Mouse (Mus musculus): ENCODE data around the gene Cryba2. TPM values are rescaled to one million over a fixed set of nuclear protein-coding genes. Genes with fewer than 3 reads are reported as not detected.

Cryba2 gene
- polyA plus RNA-seq, 1 experiment = 1.4 TPM

DNA sequence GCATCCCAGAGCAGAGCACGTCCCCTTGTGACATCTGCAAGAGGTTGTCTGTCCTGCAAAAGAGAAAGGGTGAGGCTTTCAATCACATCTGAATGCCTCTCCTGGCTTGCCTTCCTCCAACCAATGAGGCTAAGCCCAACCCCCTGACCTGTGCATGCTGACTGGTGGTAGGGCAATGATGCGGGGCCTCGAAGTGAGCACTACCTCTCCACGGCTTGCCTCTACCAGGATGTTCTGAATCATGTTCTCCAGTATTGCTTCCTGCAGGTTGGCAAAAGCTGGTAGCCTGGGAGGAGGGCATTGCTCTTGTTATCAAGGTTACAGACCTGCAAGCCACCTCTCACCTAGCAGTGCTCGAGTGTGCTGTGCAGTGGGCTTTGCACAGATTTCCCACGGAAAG is 9.2 kb upstream of the Cryba2 start:
- H3K4me1 ChIP-seq (ENCODE audit: control insufficient read depth, insufficient read depth, low read length) = no peaks in the 10 kb centered on the region
- no peak overlapping the region for H3K27ac ChIP-seq (ENCODE audit: insufficient read depth, low read length)
- no peak overlapping the region for H3K4me3 ChIP-seq (ENCODE audit: insufficient read depth, low read length)
- TF ChIP-seq POLR2A (IDR thresholded peaks at IDR 0.05; ENCODE audit: extremely low read depth, insufficient read depth, low read length) (no peak), CTCF (IDR thresholded peaks at IDR 0.05; ENCODE audit: extremely low read depth, insufficient read depth, low read length) (no peak)

DNA sequence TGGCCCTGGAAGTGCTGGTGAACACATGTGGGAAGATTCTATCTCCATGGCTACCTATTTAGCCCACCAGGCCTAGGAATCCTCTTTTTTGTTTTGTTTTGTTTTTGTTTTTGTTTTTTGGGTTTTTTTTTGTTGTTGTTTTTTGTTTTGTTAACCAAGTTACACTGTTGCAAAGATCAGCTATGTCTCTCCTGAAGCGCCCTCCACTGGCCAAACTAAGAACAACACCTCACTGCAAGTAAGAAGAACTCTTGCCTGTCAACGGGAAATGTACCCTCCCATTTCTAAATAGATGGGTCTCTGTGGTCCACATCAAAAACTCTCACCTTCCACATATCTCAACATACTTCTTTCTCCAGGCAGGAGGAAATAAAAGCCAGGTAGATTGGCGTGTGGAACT is 8.7 kb upstream of the Cryba2 start:
- H3K4me3 ChIP-seq (ENCODE audit: insufficient read depth, low read length) = no peak overlapping the region
- H3K27ac ChIP-seq (ENCODE audit: insufficient read depth, low read length) = no peak overlapping the region
- TF ChIP-seq CTCF (IDR thresholded peaks at IDR 0.05; ENCODE audit: extremely low read depth, insufficient read depth, low read length) = peak; percentile 52
- no peak for TF ChIP-seq POLR2A (IDR thresholded peaks at IDR 0.05; ENCODE audit: extremely low read depth, insufficient read depth, low read length)
- H3K4me1 ChIP-seq (ENCODE audit: control insufficient read depth, insufficient read depth, low read length) = no peaks in the 10 kb centered on the region

- TF ChIP-seq CTCF (IDR thresholded peaks at IDR 0.05; ENCODE audit: extremely low read depth, insufficient read depth, low read length) (no peak), POLR2A (IDR thresholded peaks at IDR 0.05; ENCODE audit: extremely low read depth, insufficient read depth, low read length) (no peak)
- no peak overlapping the region for H3K4me3 ChIP-seq (ENCODE audit: insufficient read depth, low read length)
- H3K27ac ChIP-seq (ENCODE audit: insufficient read depth, low read length) = no peak overlapping the region
- no peaks in the 10 kb centered on the region for H3K4me1 ChIP-seq (ENCODE audit: control insufficient read depth, insufficient read depth, low read length)
Measured at GRCm38 (mm10) chr1:74900341-74901285, 7.7 kb upstream of the Cryba2 start.

DNA sequence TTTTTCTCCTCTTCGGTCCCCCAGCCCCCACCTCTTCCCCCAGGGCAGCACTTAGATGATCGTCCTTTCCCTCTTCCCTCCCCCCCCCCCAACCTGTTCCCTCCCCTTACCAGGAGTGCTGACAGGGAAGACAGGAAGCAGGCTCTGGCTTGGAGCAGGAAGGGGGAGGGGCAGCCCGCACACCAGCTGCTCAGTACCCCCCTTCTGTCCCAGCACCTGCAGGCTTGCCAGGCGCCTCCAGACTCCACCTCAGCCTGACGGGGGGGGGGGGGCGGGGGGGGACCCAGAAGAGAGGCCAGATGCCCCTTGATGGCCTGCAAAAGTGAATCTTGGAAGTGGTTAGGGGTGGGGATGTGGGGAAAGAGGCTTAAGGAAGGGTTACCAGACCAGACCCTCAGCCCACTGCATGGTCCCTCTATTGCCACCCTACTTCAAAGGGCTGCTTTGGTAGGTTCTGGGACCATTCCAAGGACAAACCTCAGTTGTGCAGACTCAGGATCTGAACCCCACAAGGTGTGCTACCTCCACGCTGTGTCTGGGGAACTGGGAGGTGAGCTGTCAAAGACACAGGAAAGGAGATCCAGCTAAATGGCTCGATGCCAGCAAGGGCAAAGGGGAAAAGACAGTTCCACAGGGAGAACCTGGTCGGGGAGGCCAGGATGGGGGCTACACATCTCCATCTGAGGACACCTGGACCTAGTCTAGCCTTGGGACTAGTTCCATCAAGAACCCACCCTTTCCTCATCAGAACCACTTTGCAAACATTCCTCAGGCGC is 5.9 kb upstream of the Cryba2 start:
- TF ChIP-seq POLR2A (IDR thresholded peaks at IDR 0.05; ENCODE audit: extremely low read depth, insufficient read depth, low read length) (no peak), CTCF (IDR thresholded peaks at IDR 0.05; ENCODE audit: extremely low read depth, insufficient read depth, low read length) (no peak)
- Histone ChIP-seq H3K4me3 (ENCODE audit: insufficient read depth, low read length) (no peak overlapping the region), H3K27ac (ENCODE audit: insufficient read depth, low read length) (no peak overlapping the region), H3K4me1 (ENCODE audit: control insufficient read depth, insufficient read depth, low read length) (peaks cover 2% of the 10 kb centered on the region; the same call in 1 of the 2 replicates)

DNA sequence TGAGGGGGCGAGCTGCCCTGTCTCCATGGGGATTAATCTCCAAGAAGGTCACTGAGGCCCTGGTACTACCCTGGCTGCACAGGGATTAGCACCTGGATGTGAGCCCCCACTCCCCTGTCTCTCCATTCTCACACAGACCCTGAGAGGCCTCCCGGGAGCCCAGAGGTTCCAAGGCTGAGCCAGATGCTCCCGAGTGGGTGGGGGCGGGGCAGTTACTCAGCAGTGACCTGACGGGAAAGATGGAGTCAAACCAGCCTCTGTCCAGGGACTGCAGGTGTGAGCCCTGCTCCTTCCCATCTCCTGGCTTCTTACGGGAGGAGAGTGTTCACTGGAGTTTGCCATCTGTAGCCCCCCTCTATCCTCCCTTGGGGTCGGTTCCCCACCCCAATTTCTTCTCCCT is 5.0 kb upstream of the Cryba2 start:
- H3K27ac ChIP-seq (ENCODE audit: insufficient read depth, low read length) = no peak overlapping the region
- peaks cover 2% of the 10 kb centered on the region; the same call in 1 of the 2 replicates for H3K4me1 ChIP-seq (ENCODE audit: control insufficient read depth, insufficient read depth, low read length)

DNA sequence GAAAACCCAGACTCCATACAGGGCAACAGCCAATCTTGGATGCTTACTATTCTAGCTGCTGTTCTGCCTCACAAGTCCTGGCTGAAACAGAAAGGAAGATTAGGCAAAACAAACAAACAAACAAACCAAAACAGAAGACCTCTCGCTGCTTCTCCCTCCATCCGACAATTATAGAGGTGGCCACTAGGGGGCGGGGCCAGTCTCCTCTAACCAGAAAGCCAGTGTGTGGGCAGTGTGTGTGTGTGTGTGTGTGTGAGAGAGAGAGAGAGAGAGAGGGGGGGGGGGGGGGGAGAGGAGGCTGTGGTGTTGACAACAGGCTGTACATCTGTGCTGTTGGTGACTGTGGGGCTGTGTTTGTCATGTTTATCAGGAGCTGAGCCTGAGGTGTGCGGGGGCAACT is 2.0 kb upstream of the Cryba2 start:
- Histone ChIP-seq H3K4me1 (ENCODE audit: control insufficient read depth, insufficient read depth, low read length) (peaks cover 2% of the 10 kb centered on the region; the same call in 1 of the 2 replicates), H3K4me3 (ENCODE audit: insufficient read depth, low read length) (no peak overlapping the region), H3K27ac (ENCODE audit: insufficient read depth, low read length) (no peak overlapping the region)
- TF ChIP-seq POLR2A (IDR thresholded peaks at IDR 0.05; ENCODE audit: extremely low read depth, insufficient read depth, low read length) (no peak), CTCF (IDR thresholded peaks at IDR 0.05; ENCODE audit: extremely low read depth, insufficient read depth, low read length) (peak; percentile 48)

More for the DNA sequence above, 5.0 kb upstream of the Cryba2 start:
- no peak overlapping the region for H3K4me3 ChIP-seq (ENCODE audit: insufficient read depth, low read length)
- TF ChIP-seq CTCF (IDR thresholded peaks at IDR 0.05; ENCODE audit: extremely low read depth, insufficient read depth, low read length) = no peak
- TF ChIP-seq POLR2A (IDR thresholded peaks at IDR 0.05; ENCODE audit: extremely low read depth, insufficient read depth, low read length) = no peak

GRCm38 (mm10) chr1:74892351-74893133 is 401 bp downstream of the Cryba2 start:
- TF ChIP-seq CTCF (IDR thresholded peaks at IDR 0.05; ENCODE audit: extremely low read depth, insufficient read depth, low read length) = no peak
- TF ChIP-seq POLR2A (IDR thresholded peaks at IDR 0.05; ENCODE audit: extremely low read depth, insufficient read depth, low read length) = no peak
- peaks cover 2% of the 10 kb centered on the region; the same call in 1 of the 2 replicates for H3K4me1 ChIP-seq (ENCODE audit: control insufficient read depth, insufficient read depth, low read length)
- H3K27ac ChIP-seq (ENCODE audit: insufficient read depth, low read length) = no peak overlapping the region
- no peak overlapping the region for H3K4me3 ChIP-seq (ENCODE audit: insufficient read depth, low read length)

GRCm38 (mm10) chr1:74891513-74891912 is 1.4 kb downstream of the Cryba2 start:
- no peak overlapping the region for H3K4me3 ChIP-seq (ENCODE audit: insufficient read depth, low read length)
- no peak for TF ChIP-seq POLR2A (IDR thresholded peaks at IDR 0.05; ENCODE audit: extremely low read depth, insufficient read depth, low read length)
- TF ChIP-seq CTCF (IDR thresholded peaks at IDR 0.05; ENCODE audit: extremely low read depth, insufficient read depth, low read length) = no peak
- peaks cover 2% of the 10 kb centered on the region; the same call in 1 of the 2 replicates for H3K4me1 ChIP-seq (ENCODE audit: control insufficient read depth, insufficient read depth, low read length)

More at GRCm38 (mm10) chr1:74891513-74891912, 1.4 kb downstream of the Cryba2 start:
- H3K27ac ChIP-seq (ENCODE audit: insufficient read depth, low read length) = no peak overlapping the region

Data from cortical plate, adult 2 months (tissue).